Mouse (Mus musculus) erythroblast, embryonic 14.5 days (primary cell): ENCODE data around the gene Cyb5rl. TPM values are rescaled to one million over a fixed set of nuclear protein-coding genes. Genes with fewer than 3 reads are reported as not detected.

Experiments
- H3K27me3 ChIP-seq: 2 replicates; pipeline ENCODE4 v1.6.1; 2012; ENCODE audit warnings: inconsistent platforms; ENCODE audit not compliant: control insufficient read depth
- H3K36me3 ChIP-seq: 2 replicates; pipeline ENCODE4 v1.6.1; 2012; ENCODE audit warnings: mild to moderate bottlenecking, inconsistent platforms; ENCODE audit not compliant: control insufficient read depth
- H3K4me1 ChIP-seq: 2 replicates; pipeline ENCODE4 v1.6.1; 2012; ENCODE audit warnings: inconsistent platforms; ENCODE audit not compliant: control insufficient read depth
- H3K4me3 ChIP-seq: replicated peaks from 2 replicates; pipeline ENCODE3; 2012; ENCODE audit warnings: moderate library complexity, mild to moderate bottlenecking, inconsistent platforms
- H3K9me3 ChIP-seq: 2 replicates; pipeline ENCODE4 v1.6.1; 2012; ENCODE audit warnings: low read length, inconsistent platforms, mixed read lengths; ENCODE audit not compliant: control insufficient read depth
- GATA1 ChIP-seq: IDR thresholded peaks from 2 replicates; pipeline ENCODE4 v1.6.1; 2012; ENCODE audit warnings: low read length, inconsistent platforms, mixed read lengths
- TAL1 ChIP-seq: IDR thresholded peaks from 3 replicates; pipeline ENCODE4 v1.6.1; 2012; ENCODE audit warnings: low read length, inconsistent platforms, mixed read lengths
- polyA plus RNA-seq: library from polyadenylated mRNA; stranded (reverse); fragments of >175 nt; gene quantifications from 2 replicates; pipeline ENCODE4 v1.2.3, GENCODE M21; 2012

Gene Cyb5rl
- polyA plus RNA-seq, 1 experiment: 0.04 TPM

DNA sequence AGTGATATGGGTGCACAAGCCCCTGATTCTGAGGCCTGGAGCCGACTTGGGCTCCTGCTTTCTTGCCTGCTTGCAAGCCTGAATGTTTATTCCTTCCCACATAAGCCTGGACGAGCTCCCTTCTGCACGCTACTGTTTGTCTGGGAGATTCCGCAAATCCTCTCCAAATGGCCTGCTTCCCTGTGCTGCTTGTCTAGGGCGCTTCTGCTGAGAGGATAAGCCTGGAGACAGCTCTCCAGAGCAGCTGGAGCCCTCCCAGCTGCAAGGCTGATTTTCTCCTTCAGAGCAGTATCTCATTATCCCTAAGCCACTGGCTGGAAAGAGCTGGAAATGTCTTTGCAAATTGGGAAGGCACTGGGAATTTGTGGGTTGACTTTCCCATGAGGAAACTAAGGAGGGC is 8.7 kb downstream of the Cyb5rl start:
- Histone ChIP-seq H3K36me3 (no peaks in the 10 kb centered on the region), H3K27me3 (no peaks in the 10 kb centered on the region), H3K4me1 (no peaks in the 10 kb centered on the region), H3K4me3 (no peak overlapping the region), H3K9me3 (no peaks in the 10 kb centered on the region)
- TF ChIP-seq GATA1: no peak
- TF ChIP-seq TAL1: no peak

DNA sequence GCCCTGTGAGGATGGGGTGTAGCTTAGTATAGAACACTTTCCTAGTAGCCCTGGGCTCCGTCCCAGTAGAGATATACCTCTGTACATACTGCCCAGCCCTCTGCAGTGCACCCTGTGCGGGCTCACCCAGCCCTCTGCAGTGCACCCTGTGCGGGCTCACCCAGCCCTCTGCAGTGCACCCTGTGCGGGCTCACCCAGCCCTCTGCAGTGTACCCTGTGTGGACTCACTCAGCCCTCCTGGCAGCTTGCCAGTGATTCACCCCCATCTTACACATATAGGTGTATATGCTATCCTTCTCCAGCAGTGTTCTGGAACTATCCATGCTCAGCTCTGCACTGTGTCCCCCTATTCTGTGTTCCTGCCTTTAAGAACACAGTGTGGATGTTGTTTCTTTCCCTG is 12.1 kb downstream of the Cyb5rl start:
- H3K36me3 ChIP-seq: no peaks in the 10 kb centered on the region
- TF ChIP-seq TAL1: no peak
- no peak for TF ChIP-seq GATA1
- no peaks in the 10 kb centered on the region for H3K9me3 ChIP-seq
- no peaks in the 10 kb centered on the region for H3K4me1 ChIP-seq
- no peaks in the 10 kb centered on the region for H3K27me3 ChIP-seq
- H3K4me3 ChIP-seq: no peak overlapping the region

DNA sequence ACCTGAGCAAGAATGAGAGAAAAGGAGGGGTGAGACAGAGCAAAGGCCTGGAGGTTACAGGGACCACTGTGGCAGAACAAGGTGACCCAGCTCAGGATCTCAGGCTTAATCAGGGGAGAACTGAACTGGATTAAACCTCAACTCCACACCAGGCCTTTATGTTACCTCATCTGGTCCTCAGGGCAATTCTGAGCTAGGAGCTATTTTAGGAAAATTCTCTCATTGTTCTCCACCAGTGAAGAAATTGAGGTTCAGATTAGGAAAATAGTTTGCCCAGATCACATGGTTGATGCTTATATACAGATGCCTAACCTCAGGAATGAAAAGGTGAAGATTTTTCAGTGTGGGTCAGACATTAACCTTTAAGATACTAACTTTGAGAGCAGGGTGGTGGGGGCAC is 12.9 kb downstream of the Cyb5rl start:
- no peaks in the 10 kb centered on the region for H3K9me3 ChIP-seq
- no peaks in the 10 kb centered on the region for H3K4me1 ChIP-seq
- no peaks in the 10 kb centered on the region for H3K36me3 ChIP-seq
- no peak overlapping the region for H3K4me3 ChIP-seq
- TF ChIP-seq TAL1 (no peak), GATA1 (no peak)
- H3K27me3 ChIP-seq: no peaks in the 10 kb centered on the region

DNA sequence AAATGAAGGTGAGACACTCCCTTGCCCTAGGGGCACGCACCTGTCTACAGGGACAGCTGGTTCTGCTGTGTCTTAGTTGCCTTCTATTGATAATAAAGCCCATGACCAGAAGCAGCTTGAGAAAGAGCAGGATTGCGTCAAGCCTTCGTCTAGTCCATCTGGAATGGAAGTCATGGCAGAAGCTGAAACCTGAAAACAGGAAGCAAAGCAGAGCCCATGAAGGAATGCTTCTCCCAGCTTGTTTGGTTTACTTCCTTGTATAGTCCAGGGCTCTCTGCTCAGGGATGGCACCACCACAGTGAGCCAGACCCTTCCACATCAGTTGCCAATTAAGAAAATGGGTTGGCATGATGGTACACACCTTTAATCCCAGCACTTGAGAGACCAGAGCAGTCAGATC is 15.4 kb downstream of the Cyb5rl start:
- Histone ChIP-seq H3K36me3 (no peaks in the 10 kb centered on the region), H3K4me3 (no peak overlapping the region), H3K9me3 (no peaks in the 10 kb centered on the region), H3K4me1 (no peaks in the 10 kb centered on the region), H3K27me3 (no peaks in the 10 kb centered on the region)
- TF ChIP-seq TAL1 (no peak), GATA1 (no peak)

DNA sequence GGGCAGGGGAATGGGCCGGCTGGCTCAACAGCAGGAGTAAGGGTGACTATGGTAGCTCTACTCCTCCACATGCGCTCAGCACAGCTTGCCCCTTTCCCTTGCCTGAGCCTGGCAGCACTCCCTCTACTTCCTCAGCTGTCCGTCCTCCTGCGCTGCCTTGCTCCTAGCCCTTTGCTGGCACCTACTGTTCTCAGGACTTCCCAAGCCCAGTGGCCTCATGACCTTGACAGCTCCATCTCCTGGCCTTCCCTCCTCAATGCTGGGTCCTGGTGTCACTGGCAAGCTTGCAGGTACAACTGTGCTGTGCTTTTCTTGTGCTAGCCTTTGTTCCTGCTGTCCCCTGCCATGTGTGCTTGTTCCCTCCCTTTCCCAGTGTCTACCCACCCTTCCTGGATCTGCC is 16.3 kb downstream of the Cyb5rl start:
- H3K36me3 ChIP-seq: no peaks in the 10 kb centered on the region
- H3K4me3 ChIP-seq: no peak overlapping the region
- H3K9me3 ChIP-seq: no peaks in the 10 kb centered on the region
- no peak for TF ChIP-seq TAL1
- TF ChIP-seq GATA1: no peak
- H3K4me1 ChIP-seq: no peaks in the 10 kb centered on the region
- no peaks in the 10 kb centered on the region for H3K27me3 ChIP-seq

DNA sequence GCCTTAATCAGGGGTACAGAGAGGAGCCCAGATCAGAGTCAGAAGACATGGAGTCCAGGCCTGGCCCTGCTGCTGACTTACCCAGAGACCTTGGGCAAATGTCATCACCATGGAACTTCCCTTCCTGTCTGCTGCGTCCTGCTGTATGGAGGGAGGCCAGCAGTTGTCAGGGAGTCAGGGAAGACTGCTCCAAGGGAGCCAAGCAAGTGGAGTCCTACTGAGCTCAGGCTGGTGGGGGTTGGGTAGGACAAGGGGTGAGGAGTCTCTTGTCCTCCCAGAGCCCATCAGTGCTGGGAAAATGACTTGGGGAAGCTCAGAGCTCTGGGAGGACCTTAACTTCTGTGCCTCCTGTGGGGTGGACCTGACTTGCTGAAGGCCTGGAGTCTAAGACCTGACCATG is 17.6 kb downstream of the Cyb5rl start:
- Histone ChIP-seq H3K4me3 (no peak overlapping the region), H3K4me1 (no peaks in the 10 kb centered on the region), H3K9me3 (no peaks in the 10 kb centered on the region), H3K36me3 (no peaks in the 10 kb centered on the region), H3K27me3 (no peaks in the 10 kb centered on the region)
- TF ChIP-seq TAL1 (no peak), GATA1 (no peak)

DNA sequence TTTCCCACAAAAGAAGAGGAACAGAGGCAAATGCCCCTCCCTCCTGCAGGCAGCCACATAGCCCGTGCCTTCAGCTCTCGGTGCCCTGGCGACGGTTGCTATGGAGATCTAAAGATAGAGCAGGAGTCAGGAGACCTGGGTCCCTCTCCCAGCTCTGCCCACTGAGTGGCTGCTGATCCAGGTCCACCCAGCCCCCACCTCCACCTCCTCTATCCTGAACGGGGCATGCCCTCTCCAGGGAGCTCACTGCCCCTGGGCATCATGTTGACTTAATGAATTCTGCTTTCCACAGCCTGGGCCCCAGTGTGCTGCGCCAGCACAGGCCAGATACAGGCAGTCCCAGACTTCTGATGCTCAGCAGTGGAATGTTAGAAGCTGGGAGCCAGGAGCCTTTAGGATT is 18.1 kb downstream of the Cyb5rl start:
- Histone ChIP-seq H3K36me3 (no peaks in the 10 kb centered on the region), H3K27me3 (no peaks in the 10 kb centered on the region; the same call in 1 of the 2 replicates), H3K9me3 (no peaks in the 10 kb centered on the region), H3K4me3 (no peak overlapping the region), H3K4me1 (no peaks in the 10 kb centered on the region)
- no peak for TF ChIP-seq GATA1
- no peak for TF ChIP-seq TAL1

DNA sequence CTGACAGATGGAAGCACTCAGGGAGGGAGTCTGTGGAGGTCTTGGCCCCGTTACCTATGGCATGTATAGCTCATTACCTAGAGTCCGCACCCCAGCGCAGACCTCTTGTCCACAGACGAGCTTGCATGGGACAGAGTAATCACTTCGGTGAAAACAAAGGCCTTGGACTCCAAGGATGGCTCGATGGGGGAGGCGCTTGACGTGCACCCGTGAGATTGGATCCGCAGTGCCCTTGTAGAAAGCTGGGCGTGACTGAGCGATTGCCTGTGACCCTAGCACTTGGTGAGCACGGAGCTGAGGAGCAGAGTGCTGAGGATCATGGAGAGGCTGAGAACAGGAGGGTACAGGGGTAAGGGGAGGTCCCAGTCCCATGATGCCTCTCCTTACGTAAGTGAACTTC is 24.9 kb downstream of the Cyb5rl start:
- no peaks in the 10 kb centered on the region; the same call in 1 of the 2 replicates for H3K27me3 ChIP-seq
- no peaks in the 10 kb centered on the region for H3K9me3 ChIP-seq
- TF ChIP-seq TAL1 (no peak), GATA1 (no peak)
- no peak overlapping the region for H3K4me3 ChIP-seq
- peaks cover 2% of the 10 kb centered on the region; the same call in 1 of the 2 replicates for H3K4me1 ChIP-seq
- no peaks in the 10 kb centered on the region for H3K36me3 ChIP-seq

DNA sequence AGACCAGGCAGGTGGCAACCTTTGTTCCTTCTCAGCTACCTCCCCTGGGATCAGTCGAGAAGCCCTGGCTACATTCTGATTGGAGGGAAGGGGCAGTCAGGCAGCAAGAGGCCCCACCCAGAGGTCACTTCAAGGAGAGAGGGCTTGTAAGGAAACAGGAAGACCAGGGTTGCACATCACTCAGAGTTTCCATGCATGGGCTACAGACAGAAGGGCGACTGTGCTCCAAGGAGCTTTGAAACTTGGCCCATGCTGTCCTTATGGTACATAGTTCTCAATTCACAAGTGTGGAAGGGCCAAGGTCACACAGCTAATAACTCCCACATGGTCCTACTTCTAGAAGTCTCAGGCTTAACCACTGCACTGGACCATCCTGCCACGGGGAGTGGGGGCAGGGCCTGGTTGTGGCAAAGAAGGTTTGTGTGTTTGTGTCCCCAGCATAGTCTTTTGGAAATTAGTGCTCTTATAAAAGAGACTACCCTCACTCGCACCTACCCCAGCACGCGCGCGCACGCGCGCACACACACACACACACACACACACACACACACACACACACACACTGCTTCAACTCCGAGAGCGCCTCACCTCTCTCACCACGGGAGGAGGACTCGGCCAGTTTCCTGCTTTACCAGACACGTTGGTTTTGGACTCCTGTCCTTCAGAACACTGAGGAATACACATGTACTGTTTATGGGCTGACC is 27.8 kb downstream of the Cyb5rl start:
- Histone ChIP-seq H3K4me1 (peaks cover 2% of the 10 kb centered on the region), H3K27me3 (no peaks in the 10 kb centered on the region; the same call in 1 of the 2 replicates), H3K36me3 (no peaks in the 10 kb centered on the region), H3K4me3 (no peak overlapping the region), H3K9me3 (no peaks in the 10 kb centered on the region)
- TF ChIP-seq TAL1: no peak
- no peak for TF ChIP-seq GATA1

DNA sequence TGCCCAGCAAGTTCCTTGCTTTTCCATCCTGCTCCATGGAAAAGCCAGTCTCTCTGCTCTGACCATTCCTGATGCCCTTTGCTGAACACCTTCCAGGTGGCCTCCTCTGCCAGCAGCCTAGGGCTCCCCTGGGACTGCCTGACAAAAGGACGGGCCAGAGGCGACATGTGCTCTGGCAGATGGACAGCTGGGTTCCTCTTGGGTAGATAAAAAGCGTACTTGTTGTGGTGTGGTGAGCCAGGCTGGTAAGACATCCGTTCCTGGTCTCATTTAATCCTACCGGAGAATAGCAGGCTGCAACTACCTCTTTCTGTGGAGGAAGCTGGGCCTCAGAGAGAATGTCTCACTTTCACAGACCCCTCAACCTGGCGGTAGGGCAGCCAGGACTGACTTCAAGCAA is 29.3 kb downstream of the Cyb5rl start:
- TF ChIP-seq GATA1 (no peak), TAL1 (no peak)
- H3K9me3 ChIP-seq: no peaks in the 10 kb centered on the region
- H3K27me3 ChIP-seq: no peaks in the 10 kb centered on the region; the same call in 1 of the 2 replicates
- H3K36me3 ChIP-seq: no peaks in the 10 kb centered on the region
- no peak overlapping the region for H3K4me3 ChIP-seq
- H3K4me1 ChIP-seq: peaks cover 2% of the 10 kb centered on the region
